Comparison of ENCODE assay signal across 8 mouse cellular contexts in the genomic region with DNA sequence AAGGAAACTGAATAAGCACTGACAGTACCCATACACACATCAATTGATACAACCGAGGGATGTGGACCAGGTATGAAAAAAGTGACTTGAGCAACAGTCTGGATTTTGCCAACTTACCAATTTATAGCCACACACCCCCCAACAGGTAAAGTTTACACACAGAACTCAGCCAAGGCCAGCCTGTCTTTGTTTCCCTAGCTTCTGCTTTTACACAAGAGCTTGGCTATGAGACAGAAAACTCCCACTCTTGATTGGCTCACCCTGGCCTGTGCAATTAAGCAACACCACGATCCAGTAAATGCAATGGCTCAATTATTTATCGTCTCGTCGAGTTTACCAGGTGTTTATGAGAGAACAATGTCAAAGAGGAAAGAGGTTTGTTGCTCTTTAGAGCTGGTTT. TPM values are rescaled to one million over a fixed set of nuclear protein-coding genes. Genes with fewer than 3 reads are reported as not detected.
DNase-seq lines count a peak whose midpoint lies in the region; ATAC-seq and TF ChIP-seq lines count a peak whose summit lies in the region.

No protein-coding gene starts in this region.

- H3ac ChIP-seq in myocyte (ENCODE audit: control insufficient read depth, insufficient read length) = peak overlapping the region; percentile 31

- no peak for ATAC-seq in neural tube, embryonic 11.5 days (ENCODE audit: insufficient read depth, low FRiP score, low TSS enrichment)
- ATAC-seq in liver, embryonic 13.5 days (ENCODE audit: low read depth) = no peak

- no peaks in the 10 kb centered on the region for H3K36me3 ChIP-seq in neural tube, embryonic 11.5 days (ENCODE audit: control insufficient read depth, insufficient read depth, low read length)
- no peaks in the 10 kb centered on the region for H3K36me3 ChIP-seq in embryonic facial prominence, embryonic 10.5 days (replicated peaks)
- no peaks in the 10 kb centered on the region for H3K36me3 ChIP-seq in liver, embryonic 13.5 days
- H3K36me3 ChIP-seq in myocyte (ENCODE audit: control insufficient read depth, insufficient read depth) = no peaks in the 10 kb centered on the region

- H3K9ac ChIP-seq in neural tube, embryonic 11.5 days (ENCODE audit: low read length) = no peak overlapping the region
- peak overlapping the region; percentile 96 for H3K9ac ChIP-seq in liver, embryonic 13.5 days

- no peak for DNase-seq in neural tube, embryonic 11.5 days (ENCODE audit: low spot score)
- DNase-seq in neural tube, embryonic 10.5 days (ENCODE audit: extremely low spot score, low spot score) = no peak
- no peak for DNase-seq in embryonic facial prominence, embryonic 10.5 days (ENCODE audit: low spot score)
- peak; percentile 49 to 58 for DNase-seq in heart, postnatal 36 days
- DNase-seq in liver, embryonic 13.5 days = no peak
- no peak for DNase-seq in urinary bladder, postnatal 25 days (ENCODE audit: low spot score)
- no peak for DNase-seq in urinary bladder, adult 2 months (ENCODE audit: low spot score)

- no peak for TF ChIP-seq POLR2A in myocyte (IDR thresholded peaks at IDR 0.05; ENCODE audit: insufficient read length, low read depth)

- H3K4me2 ChIP-seq in neural tube, embryonic 11.5 days (ENCODE audit: low read depth) = peak overlapping the region; percentile 67; the same call in 1 of the 2 replicates
- H3K4me2 ChIP-seq in liver, embryonic 13.5 days = peak overlapping the region; percentile 92
- peak overlapping the region; percentile 75 for H3K4me2 ChIP-seq in myocyte (ENCODE audit: low read depth)

- WGBS in neural tube, embryonic 11.5 days = 50% methylated on average over 5 of the region's 5 CpGs
- WGBS in embryonic facial prominence, embryonic 10.5 days = 41% methylated on average over 5 of the region's 5 CpGs
- WGBS in liver, embryonic 13.5 days (ENCODE audit: insufficient replicate concordance) = 9% methylated on average over 5 of the region's 5 CpGs

- peaks cover 60% of the 10 kb centered on the region for H3K79me2 ChIP-seq in myocyte (ENCODE audit: control insufficient read depth, insufficient read depth)

- peak overlapping the region; percentile 76; the same call in 1 of the 2 replicates for H3K4me3 ChIP-seq in neural tube, embryonic 11.5 days (ENCODE audit: low read depth, low read length)
- peak overlapping the region; percentile 88 for H3K4me3 ChIP-seq in embryonic facial prominence, embryonic 10.5 days
- H3K4me3 ChIP-seq in liver, embryonic 13.5 days (replicated peaks) = peak overlapping the region; percentile 94
- H3K4me3 ChIP-seq in myocyte = peak overlapping the region; percentile 89

- peaks cover 2% of the 10 kb centered on the region; the same call in 1 of the 2 replicates for H3K4me1 ChIP-seq in neural tube, embryonic 11.5 days (ENCODE audit: control insufficient read depth, insufficient read depth, low read length)
- H3K4me1 ChIP-seq in embryonic facial prominence, embryonic 10.5 days = peaks cover 33% of the 10 kb centered on the region
- peaks cover 66% of the 10 kb centered on the region for H3K4me1 ChIP-seq in liver, embryonic 13.5 days (replicated peaks)

- no peaks in the 10 kb centered on the region for H3K9me3 ChIP-seq in neural tube, embryonic 11.5 days (ENCODE audit: control insufficient read depth, low read length)
- no peaks in the 10 kb centered on the region for H3K9me3 ChIP-seq in embryonic facial prominence, embryonic 10.5 days
- no peaks in the 10 kb centered on the region for H3K9me3 ChIP-seq in liver, embryonic 13.5 days (replicated peaks)

- no peaks in the 10 kb centered on the region for H3K27me3 ChIP-seq in neural tube, embryonic 11.5 days (ENCODE audit: control insufficient read depth, insufficient read depth, low read length)
- no peaks in the 10 kb centered on the region for H3K27me3 ChIP-seq in embryonic facial prominence, embryonic 10.5 days (replicated peaks; ENCODE audit: low read depth, poor library complexity, severe bottlenecking)
- no peaks in the 10 kb centered on the region for H3K27me3 ChIP-seq in liver, embryonic 13.5 days
- no peaks in the 10 kb centered on the region for H3K27me3 ChIP-seq in myocyte (ENCODE audit: control insufficient read depth, insufficient read depth, insufficient read length)

- intact Hi-C loops in heart, postnatal 36 days (cut with DNase I) = loop anchor here (2.0 to 5.0 kb wide), 2 partner anchors 19 to 316 kb away; a partner anchor contains a TSS

- H3K27ac ChIP-seq in neural tube, embryonic 11.5 days (ENCODE audit: low read depth, low read length) = no peak overlapping the region
- H3K27ac ChIP-seq in embryonic facial prominence, embryonic 10.5 days (replicated peaks) = no peak overlapping the region
- H3K27ac ChIP-seq in liver, embryonic 13.5 days = peak overlapping the region; percentile 91

TF ChIP-seq in myocyte, 11 proteins besides CTCF, POLR2A, EP300 and RAD21:
- TF ChIP-seq E2F4 (IDR thresholded peaks at IDR 0.05; ENCODE audit: insufficient read depth) (no peak), CEBPB (IDR thresholded peaks at IDR 0.05; ENCODE audit: insufficient read depth, poor library complexity, severe bottlenecking) (peak; percentile 68)

RNA-seq across cellular contexts. Expression of a gene that starts 1.2 kb away (rescaled TPM):
- 34.7 and 42.1 TPM in 2 replicates for polyA plus RNA-seq in neural tube, embryonic 11.5 days (2014; fragmentation: Nextera tagmentation; extraction: Ambion mirVana)
- 22.5 and 22.8 TPM in 2 replicates for polyA plus RNA-seq in embryonic facial prominence, embryonic 10.5 days (2016; fragmentation: Nextera tagmentation; extraction: Ambion mirVana)
- total RNA-seq in heart, postnatal 36 days (2021) = 10 to 100 TPM; 93.5 to 93.9 TPM
- polyA plus RNA-seq in liver, embryonic 13.5 days (2015; fragmentation: Nextera tagmentation; extraction: Ambion mirVana) = 28.5 and 32.8 TPM in 2 replicates
- polyA plus RNA-seq in myocyte (2012; fragmentation: generic; extraction: Trizol) = 93.7 TPM
- polyA plus RNA-seq in urinary bladder, adult 2 months (2012; rRNA removed) = 91.2 and 103 TPM in 2 replicates

RNA-seq across cellular contexts. Expression of a gene that starts 32.6 kb away (rescaled TPM):
- polyA plus RNA-seq in neural tube, embryonic 11.5 days (2014; fragmentation: Nextera tagmentation; extraction: Ambion mirVana) = 11.4 and 12.3 TPM in 2 replicates
- 20.6 and 23.5 TPM in 2 replicates for polyA plus RNA-seq in embryonic facial prominence, embryonic 10.5 days (2016; fragmentation: Nextera tagmentation; extraction: Ambion mirVana)
- 100 to 1,000 TPM; 239 to 258 TPM for total RNA-seq in heart, postnatal 36 days (2021)
- 25.5 and 26.6 TPM in 2 replicates for polyA plus RNA-seq in liver, embryonic 13.5 days (2015; fragmentation: Nextera tagmentation; extraction: Ambion mirVana)
- 284 TPM for polyA plus RNA-seq in myocyte (2012; fragmentation: generic; extraction: Trizol)
- 284 and 420 TPM in 2 replicates for polyA plus RNA-seq in urinary bladder, adult 2 months (2012; rRNA removed)

Comparison
In these comparisons a context has a peak if more than half of its experiments do, and no peak if none do; other contexts are left out.
1. DNase-seq: peak in heart, postnatal 36 days (2 of 2); none in neural tube, embryonic 11.5 days (single experiment), neural tube, embryonic 10.5 days (single experiment), embryonic facial prominence, embryonic 10.5 days (single experiment), liver, embryonic 13.5 days (single experiment), urinary bladder, postnatal 25 days (single experiment) and urinary bladder, adult 2 months (single experiment).
2. RNA of a gene that starts 32.6 kb away (polyA plus RNA-seq): 284 to 420 TPM in urinary bladder, adult 2 months and 284 TPM in myocyte (single experiment); 25.5 to 26.6 TPM in liver, embryonic 13.5 days, 20.6 to 23.5 TPM in embryonic facial prominence, embryonic 10.5 days and 11.4 to 12.3 TPM in neural tube, embryonic 11.5 days; every median in the first group is over 10 times any median in the second.
3. Peak in every context shown above with its lines, with median percentiles within 50 percentile points of each other: H3K4me2 ChIP-seq and H3K4me3 ChIP-seq.